Mouse (Mus musculus): ENCODE data around the gene Suds3. TPM values are rescaled to one million over a fixed set of nuclear protein-coding genes. Genes with fewer than 3 reads are reported as not detected.
A peak's percentile ranks its signal among the peaks of the same experiment; 100 is the strongest.

Gene Suds3
- polyA plus RNA-seq, 1 experiment from 2014 or later: 30.5 TPM

- Histone ChIP-seq H3K36me3 (replicated peaks; ENCODE audit: insufficient read depth, low read length) (peaks cover 6% of the 10 kb centered on the region; the same call in 1 of the 2 replicates), H3K4me1 (ENCODE audit: insufficient read depth) (peaks cover 30% of the 10 kb centered on the region), H3K27ac (ENCODE audit: low read depth) (peak overlapping the region; percentile 97), H3K9me3 (ENCODE audit: low read length) (no peaks in the 10 kb centered on the region), H3K4me3 (ENCODE audit: low read depth, low read length) (no peak overlapping the region), H3K9ac (replicated peaks) (no peak overlapping the region), H3K4me2 (ENCODE audit: low read depth, low read length) (no peak overlapping the region), H3K27me3 (ENCODE audit: insufficient read depth, low read length) (no peaks in the 10 kb centered on the region)
- 41% methylated on average over 7 of the region's 7 CpGs for WGBS (ENCODE audit: insufficient replicate concordance)
- ATAC-seq: no peak
- TF ChIP-seq CTCF (IDR thresholded peaks at IDR 0.05; ENCODE audit: low read depth): no peak
- no peak for DNase-seq
These were observed 1.8 kb upstream of the Suds3 start for GRCm38 (mm10) chr5:117117716-117118115.

- no peaks in the 10 kb centered on the region for H3K9me3 ChIP-seq (ENCODE audit: low read length)
- ATAC-seq: no peak
- H3K4me3 ChIP-seq (ENCODE audit: low read depth, low read length): no peak overlapping the region
- peaks cover 25% of the 10 kb centered on the region for H3K4me1 ChIP-seq (ENCODE audit: insufficient read depth)
- H3K27ac ChIP-seq (ENCODE audit: low read depth): peak overlapping the region; percentile 97
- WGBS (ENCODE audit: insufficient replicate concordance): 74% methylated on average over 2 of the region's 2 CpGs
- no peak for TF ChIP-seq CTCF (IDR thresholded peaks at IDR 0.05; ENCODE audit: low read depth)
- TF ChIP-seq EP300 (IDR thresholded peaks at IDR 0.05; ENCODE audit: low read depth): no peak
- no peaks in the 10 kb centered on the region for H3K27me3 ChIP-seq (ENCODE audit: insufficient read depth, low read length)
- no peak overlapping the region for H3K4me2 ChIP-seq (ENCODE audit: low read depth, low read length)
- H3K9ac ChIP-seq (replicated peaks): no peak overlapping the region
- H3K36me3 ChIP-seq (replicated peaks; ENCODE audit: insufficient read depth, low read length): peaks cover 11% of the 10 kb centered on the region; the same call in 1 of the 2 replicates
- DNase-seq: no peak
These were observed 1.3 kb upstream of the Suds3 start for GRCm38 (mm10) chr5:117117241-117117640.

- ATAC-seq (no peak), DNase-seq (no peak)
- Histone ChIP-seq H3K27me3 (ENCODE audit: insufficient read depth, low read length) (no peaks in the 10 kb centered on the region), H3K9me3 (ENCODE audit: low read length) (no peaks in the 10 kb centered on the region), H3K4me3 (ENCODE audit: low read depth, low read length) (no peak overlapping the region), H3K9ac (replicated peaks) (no peak overlapping the region), H3K4me1 (ENCODE audit: insufficient read depth) (peaks cover 24% of the 10 kb centered on the region), H3K27ac (ENCODE audit: low read depth) (peak overlapping the region; percentile 97), H3K4me2 (ENCODE audit: low read depth, low read length) (no peak overlapping the region), H3K36me3 (replicated peaks; ENCODE audit: insufficient read depth, low read length) (peaks cover 16% of the 10 kb centered on the region)
- WGBS (ENCODE audit: insufficient replicate concordance): 39% methylated on average over 2 of the region's 2 CpGs
- no peak for TF ChIP-seq CTCF (IDR thresholded peaks at IDR 0.05; ENCODE audit: low read depth)
- TF ChIP-seq EP300 (IDR thresholded peaks at IDR 0.05; ENCODE audit: low read depth): no peak
These were observed 747 bp upstream of the Suds3 start for GRCm38 (mm10) chr5:117116660-117117059.

GRCm38 (mm10) chr5:117115193-117115767 lies 633 bp downstream of the Suds3 start:
- Histone ChIP-seq H3K9me3 (ENCODE audit: low read length) (no peaks in the 10 kb centered on the region), H3K4me1 (ENCODE audit: insufficient read depth) (peaks cover 17% of the 10 kb centered on the region), H3K4me2 (ENCODE audit: low read depth, low read length) (peak overlapping the region; percentile 82), H3K27me3 (ENCODE audit: insufficient read depth, low read length) (no peaks in the 10 kb centered on the region), H3K36me3 (replicated peaks; ENCODE audit: insufficient read depth, low read length) (peaks cover 23% of the 10 kb centered on the region), H3K9ac (replicated peaks) (peak overlapping the region; percentile 96), H3K27ac (ENCODE audit: low read depth) (peak overlapping the region; percentile 97), H3K4me3 (ENCODE audit: low read depth, low read length) (peak overlapping the region; percentile 91)
- peak; percentile 62 for DNase-seq
- WGBS (ENCODE audit: insufficient replicate concordance): under 1% methylated on average over 43 of the region's 43 CpGs
- peak; percentile 3; the same call in 1 of the 2 replicates for ATAC-seq
- TF ChIP-seq CTCF (IDR thresholded peaks at IDR 0.05; ENCODE audit: low read depth): no peak
- TF ChIP-seq EP300 (IDR thresholded peaks at IDR 0.05; ENCODE audit: low read depth): no peak

- Histone ChIP-seq H3K27ac (ENCODE audit: low read depth) (peak overlapping the region; percentile 97), H3K36me3 (replicated peaks; ENCODE audit: insufficient read depth, low read length) (peaks cover 27% of the 10 kb centered on the region), H3K4me3 (ENCODE audit: low read depth, low read length) (peak overlapping the region; percentile 91), H3K9ac (replicated peaks) (peak overlapping the region; percentile 96), H3K4me2 (ENCODE audit: low read depth, low read length) (peak overlapping the region; percentile 82), H3K9me3 (ENCODE audit: low read length) (no peaks in the 10 kb centered on the region), H3K4me1 (ENCODE audit: insufficient read depth) (peaks cover 17% of the 10 kb centered on the region), H3K27me3 (ENCODE audit: insufficient read depth, low read length) (no peaks in the 10 kb centered on the region)
- DNase-seq (no peak), ATAC-seq (no peak)
- 5% methylated on average over 16 of the region's 16 CpGs for WGBS (ENCODE audit: insufficient replicate concordance)
- TF ChIP-seq CTCF (IDR thresholded peaks at IDR 0.05; ENCODE audit: low read depth) (peak; percentile 78), EP300 (IDR thresholded peaks at IDR 0.05; ENCODE audit: low read depth) (no peak)
These were observed 1.2 kb downstream of the Suds3 start for GRCm38 (mm10) chr5:117114581-117115192.

GRCm38 (mm10) chr5:117113330-117113729 lies 2.6 kb downstream of the Suds3 start:
- peaks cover 13% of the 10 kb centered on the region; the same call in 1 of the 2 replicates for H3K4me1 ChIP-seq (ENCODE audit: insufficient read depth)
- no peaks in the 10 kb centered on the region for H3K9me3 ChIP-seq (ENCODE audit: low read length)
- no peak for TF ChIP-seq EP300 (IDR thresholded peaks at IDR 0.05; ENCODE audit: low read depth)
- TF ChIP-seq CTCF (IDR thresholded peaks at IDR 0.05; ENCODE audit: low read depth): peak; percentile 57
- no peaks in the 10 kb centered on the region for H3K27me3 ChIP-seq (ENCODE audit: insufficient read depth, low read length)
- H3K4me2 ChIP-seq (ENCODE audit: low read depth, low read length): no peak overlapping the region
- 89% methylated on average over 7 of the region's 7 CpGs for WGBS (ENCODE audit: insufficient replicate concordance)
- H3K9ac ChIP-seq (replicated peaks): no peak overlapping the region
- peaks cover 39% of the 10 kb centered on the region for H3K36me3 ChIP-seq (replicated peaks; ENCODE audit: insufficient read depth, low read length)
- H3K4me3 ChIP-seq (ENCODE audit: low read depth, low read length): no peak overlapping the region
- ATAC-seq (no peak), DNase-seq (no peak)
- no peak overlapping the region for H3K27ac ChIP-seq (ENCODE audit: low read depth)
